Mouse (Mus musculus): ENCODE measurements around the gene Ifnk.

Ifnk gene

DNA sequence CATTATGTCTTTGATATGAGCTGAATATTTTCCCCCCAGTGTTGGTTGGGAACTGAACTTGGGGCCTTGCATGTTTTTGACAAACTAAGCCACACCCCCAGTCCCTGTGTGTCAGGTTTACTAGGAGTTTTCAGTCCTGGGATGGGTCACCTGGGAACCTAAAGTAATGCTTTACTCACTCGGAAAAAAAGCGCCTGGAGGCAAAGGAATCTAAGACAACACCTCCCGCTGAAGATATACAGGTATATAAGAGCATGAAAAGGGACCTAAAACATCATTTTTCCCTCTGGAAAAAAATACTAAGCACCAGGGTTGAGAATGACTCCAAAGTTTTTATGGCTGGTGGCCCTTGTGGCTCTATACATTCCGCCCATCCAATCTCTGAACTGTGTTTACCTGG lies at the start of gene Ifnk:
Gene Ifnk, plus strand, starts transcription at position 301 of the 400 bp plus-strand sequence.
- CTCF ChIA-PET = no interaction called here

DNA sequence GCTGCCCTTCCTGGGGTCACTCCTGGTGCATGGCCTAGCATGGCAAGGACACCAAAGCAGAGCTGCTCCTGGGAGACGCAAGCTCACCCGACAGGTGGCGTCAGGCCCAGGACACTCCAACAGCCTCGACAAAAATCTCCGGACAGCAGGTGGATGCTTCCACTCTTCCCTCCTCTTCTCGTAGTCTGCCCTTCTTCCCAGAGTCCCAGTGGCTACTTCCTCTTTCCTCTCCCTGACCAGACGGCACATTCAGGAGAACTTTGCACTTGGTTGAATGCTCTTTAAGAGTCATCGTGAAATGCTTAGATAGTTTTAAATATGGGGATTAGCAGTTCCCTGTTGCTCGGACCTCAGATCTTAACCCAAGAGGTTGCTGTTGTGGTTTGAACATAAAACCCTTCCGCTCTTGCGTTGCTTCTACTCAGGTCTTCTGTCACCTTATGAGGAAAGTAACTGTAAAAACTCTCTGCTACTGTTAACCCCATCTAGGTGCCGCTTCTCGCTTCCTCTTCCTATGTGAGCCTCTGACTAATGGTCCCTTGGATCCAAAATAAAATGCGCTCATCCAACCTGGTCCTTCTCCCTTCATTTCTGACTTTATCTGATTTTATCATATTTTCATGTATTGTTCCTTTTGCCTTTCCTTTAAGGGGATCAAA lies 46.6 kb upstream of the Ifnk start:
- CTCF ChIA-PET = no interaction called here

DNA sequence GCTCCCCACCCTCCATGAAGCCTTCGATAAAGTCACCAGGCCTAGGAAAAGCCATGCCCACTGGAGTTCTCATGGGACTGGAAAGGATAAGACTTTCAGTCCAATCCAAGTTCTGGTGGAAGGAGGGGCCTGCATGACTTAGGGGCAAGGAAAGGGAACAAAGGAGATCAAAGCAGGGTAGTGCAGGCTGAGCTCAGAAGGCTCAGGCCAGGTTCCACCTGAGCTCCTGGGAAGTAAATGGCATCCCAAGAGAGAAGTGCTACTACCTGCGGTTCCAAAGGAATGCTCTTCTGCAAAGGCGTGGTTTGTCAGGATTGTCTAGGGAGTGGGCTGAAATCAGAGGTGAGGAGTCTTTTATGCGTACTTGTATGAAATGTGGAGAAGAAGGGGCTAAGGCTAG lies 39.4 kb upstream of the Ifnk start:
- CTCF ChIA-PET = no interaction called here

DNA sequence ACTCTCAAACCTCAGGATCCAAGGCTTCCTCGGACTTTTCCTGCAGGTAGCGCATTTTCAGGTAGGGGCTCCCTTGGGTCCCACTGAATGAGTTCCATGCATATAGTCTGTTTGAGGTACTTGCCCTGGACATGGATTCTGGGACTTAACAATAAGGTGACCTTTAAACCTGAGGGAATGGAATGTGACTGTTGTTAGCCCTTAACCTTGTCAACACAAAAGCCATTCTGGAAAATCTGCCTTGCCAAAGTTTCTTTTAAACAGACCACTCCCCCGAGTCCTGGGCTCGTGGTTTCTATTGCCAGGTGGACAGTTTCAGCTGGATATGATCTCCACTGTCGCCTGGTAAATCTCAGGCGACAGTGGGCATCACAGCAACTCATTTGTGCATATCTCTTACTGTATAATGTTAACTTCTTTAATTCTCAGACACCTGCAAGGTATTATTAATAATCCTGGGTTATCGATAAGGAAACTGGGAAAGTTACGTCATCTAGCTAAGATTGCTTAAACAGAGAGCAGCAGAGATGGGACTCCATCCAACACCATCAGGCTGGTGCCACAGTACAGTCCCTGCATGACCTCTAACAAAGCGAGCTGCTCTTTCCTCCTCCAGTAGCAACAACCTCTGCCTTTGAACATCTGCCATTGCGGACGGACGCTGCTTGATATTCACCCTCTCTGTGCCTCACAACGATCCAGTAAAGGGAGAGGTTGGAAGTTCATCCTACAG lies 38.2 kb upstream of the Ifnk start:
- CTCF ChIA-PET = no interaction called here

DNA sequence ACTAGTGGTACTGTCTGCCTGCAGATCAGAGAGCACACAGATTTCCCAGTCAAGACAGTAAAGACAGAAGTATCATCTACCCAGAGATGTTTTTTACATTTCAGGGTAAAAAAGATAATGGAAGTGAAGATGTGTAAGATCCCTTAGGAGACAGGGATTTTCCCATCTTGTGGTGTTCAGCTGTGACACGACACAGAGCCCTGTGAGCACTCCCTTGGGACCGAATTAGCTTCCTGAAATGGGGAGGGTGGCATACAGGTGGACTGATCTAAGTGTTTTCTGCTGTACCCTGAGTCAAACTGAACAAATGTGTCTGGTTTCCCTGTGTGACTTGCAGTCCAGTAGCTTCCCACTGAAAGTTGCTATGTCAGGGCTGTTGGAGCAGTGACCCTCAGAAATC lies 36.9 kb upstream of the Ifnk start:
- CTCF ChIA-PET = no interaction called here

DNA sequence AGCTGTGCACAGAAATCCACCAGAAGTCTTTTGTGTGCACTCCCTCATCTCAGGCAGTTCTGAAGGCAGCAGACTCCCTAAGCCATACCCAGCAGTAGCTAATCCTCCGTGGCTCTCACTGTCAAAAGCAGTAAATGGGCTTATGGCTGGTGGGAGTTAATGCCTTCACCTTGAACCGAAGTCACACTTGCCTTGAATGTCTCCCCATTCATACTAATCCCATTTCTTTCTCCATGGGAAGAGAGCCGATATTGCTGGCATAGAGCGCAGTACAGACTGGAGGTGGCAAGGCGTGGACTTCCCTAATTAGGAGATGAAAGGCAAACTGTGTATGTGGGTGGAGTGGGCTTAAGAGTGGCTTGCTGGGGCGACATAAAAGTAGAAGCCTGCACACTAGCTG lies 35.9 kb upstream of the Ifnk start:
- CTCF ChIA-PET = interaction anchor here (1.1 kb wide), 1 partner anchor 341 kb away, joined by 3 read pairs; no protein-coding TSS in a partner anchor

DNA sequence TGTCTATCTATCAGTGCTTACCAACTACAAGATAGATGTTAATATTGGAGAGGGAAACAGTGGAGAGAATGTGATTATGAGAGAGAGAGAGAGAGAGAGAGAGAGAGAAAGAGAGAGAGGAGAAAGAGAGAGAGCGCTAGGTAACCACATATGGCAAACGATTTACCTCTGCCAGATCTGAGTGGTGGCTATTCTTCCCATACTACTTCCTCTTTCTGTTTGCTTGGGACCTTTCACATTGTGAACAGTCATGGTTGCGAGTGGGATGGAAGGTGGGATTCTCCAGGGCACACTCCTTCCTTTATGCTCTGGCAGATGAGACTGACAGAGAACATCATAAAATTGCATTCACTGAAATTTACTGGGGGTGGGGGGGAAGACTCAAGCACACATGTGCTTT lies 34.7 kb upstream of the Ifnk start:
- CTCF ChIA-PET = no interaction called here

DNA sequence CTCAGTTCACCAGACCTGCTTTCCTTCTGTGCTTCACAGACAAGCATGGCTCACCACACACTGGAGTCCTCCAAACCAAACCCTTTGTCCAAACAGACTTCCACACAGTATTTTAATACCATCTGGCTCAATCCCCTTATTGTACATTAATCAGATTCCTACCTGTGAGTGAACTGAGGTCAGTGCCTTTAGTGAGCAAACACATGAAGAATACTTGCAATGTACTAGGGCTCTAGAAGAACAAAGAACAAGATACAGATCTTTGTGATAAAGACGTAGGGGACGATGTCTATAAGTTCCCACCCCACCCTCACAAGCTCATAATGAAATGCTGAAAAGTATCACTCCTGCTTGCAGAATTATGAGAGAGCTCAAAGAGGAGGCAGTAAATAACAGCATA lies 33.0 kb upstream of the Ifnk start:
- CTCF ChIA-PET = no interaction called here

DNA sequence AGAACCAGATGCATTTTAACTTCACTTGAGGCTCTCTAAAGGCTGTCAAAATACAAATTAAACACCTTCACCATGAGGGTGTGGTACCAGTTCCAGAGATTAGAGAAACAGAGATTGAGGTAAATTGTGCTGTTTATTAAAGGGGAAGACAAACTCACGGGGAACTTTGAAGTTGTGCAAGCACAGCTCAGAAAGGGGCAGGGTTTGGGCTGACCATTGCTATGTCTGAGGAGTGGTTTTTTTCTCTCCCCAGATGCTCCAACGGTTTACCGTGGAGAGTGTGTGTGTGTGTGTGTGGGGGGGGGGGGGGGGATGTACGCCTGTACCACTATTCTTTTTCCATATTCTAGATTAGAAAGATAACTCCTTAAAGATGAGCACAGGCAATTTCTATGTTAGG lies 31.7 kb upstream of the Ifnk start:
- CTCF ChIA-PET = no interaction called here

DNA sequence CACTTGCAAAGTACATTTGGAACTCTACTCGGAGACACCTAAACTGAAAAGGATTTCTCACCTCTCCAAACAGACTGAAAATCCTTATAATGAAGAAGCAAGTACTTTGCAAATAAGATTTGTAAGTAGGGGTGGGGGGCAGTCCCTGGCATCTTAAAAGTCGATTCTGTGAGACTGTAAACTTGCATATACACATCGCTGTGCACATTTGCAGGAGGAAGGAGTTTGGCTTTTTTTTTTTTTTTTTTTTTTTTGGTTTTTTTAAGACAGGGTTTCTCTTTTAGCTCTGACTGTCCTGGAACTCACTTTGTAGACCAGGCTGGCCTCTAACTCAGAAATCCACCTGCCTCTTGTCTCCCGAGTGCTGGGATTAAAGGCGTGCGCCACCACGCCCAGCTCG lies 31.3 kb upstream of the Ifnk start:
- CTCF ChIA-PET = no interaction called here

DNA sequence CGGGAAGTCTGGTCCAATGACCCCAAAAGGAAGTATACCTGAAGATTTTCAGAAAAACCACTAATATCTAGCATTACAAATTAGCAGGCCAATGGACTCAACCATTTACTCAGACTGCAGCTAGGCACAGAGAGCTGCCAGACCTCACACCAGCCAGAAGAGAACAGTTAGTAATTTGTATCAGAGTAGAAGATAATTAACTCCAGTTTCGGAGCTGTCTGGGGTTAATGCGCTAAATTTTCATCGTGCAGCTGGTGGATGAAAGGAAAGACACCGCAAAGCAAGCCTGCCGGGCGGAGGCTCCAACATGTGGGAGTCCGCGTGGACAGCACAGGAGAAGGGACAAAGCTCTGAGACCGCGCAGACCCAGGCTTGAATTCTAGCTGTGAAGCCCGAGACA lies 30.8 kb upstream of the Ifnk start:
- CTCF ChIA-PET = interaction anchor here (0.5 kb wide), 1 partner anchor 77 kb away, joined by 8 read pairs; no protein-coding TSS in a partner anchor

DNA sequence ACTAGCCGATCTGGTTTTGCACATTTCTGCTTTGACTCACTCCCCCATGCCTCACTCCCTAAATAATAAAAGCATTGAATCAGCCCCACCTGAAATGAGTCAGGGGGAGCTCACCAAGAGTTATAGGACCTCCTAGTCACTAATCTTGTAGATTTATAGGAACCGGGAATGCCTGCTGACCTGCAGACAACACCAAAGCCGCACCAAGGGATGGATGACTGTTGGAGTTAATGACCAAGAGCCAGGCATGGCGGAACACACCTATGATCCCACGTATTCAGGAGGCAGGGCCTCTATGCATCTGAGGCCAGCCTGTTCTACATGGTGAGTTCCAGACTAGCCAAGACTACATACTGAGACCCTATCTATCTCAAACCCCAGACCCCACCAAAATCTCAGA lies 28.8 kb upstream of the Ifnk start:
- CTCF ChIA-PET = interaction anchor here (0.6 kb wide), 1 partner anchor 10 kb away, joined by 5 read pairs; no protein-coding TSS in a partner anchor

DNA sequence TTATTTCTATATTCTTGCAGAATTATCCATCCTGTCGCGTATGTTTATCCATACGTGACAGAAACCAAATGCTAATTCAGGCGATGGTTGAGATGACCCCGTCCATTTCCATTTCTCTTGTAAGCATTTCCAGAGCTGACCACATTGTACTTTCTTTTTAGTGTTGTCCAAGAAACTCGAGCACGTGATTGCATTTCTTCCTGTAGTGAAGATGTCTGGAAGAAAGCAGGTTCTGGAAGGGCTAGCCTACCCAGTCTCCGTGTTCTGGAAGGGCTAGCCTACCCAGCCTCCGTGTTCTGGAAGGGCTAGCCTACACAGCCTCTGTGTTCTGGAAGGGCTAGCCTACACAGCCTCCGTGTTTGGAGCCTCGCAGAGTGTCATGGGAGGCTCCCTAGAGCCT lies 27.8 kb upstream of the Ifnk start:
- CTCF ChIA-PET = interaction anchor here (0.8 kb wide), 2 partner anchors 13 to 30 kb away, joined by 3 read pairs; no protein-coding TSS in a partner anchor

DNA sequence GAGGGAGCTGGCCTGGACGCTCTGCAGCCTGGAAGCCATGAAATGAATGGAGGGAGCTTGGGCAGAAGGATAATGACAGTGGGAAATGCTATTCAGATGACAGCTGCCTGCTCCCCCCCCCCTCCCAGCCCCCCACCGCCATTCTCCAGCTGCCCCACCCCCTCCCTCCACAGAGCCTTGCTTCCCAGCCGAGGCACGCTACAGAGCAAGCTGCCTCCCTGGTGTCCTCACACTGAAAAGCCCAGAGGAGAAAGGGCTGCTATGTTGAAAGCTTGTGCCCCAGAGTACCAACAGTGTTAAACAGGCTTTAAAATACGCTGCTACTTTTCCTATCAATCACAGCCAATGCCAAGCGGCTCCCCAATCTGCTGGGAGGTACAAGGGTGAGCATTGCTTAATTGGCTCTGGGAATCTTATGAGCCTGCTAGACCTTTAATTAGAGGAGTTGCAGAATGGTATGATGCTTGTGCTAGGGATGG lies 26.5 kb upstream of the Ifnk start:
- CTCF ChIA-PET = no interaction called here

DNA sequence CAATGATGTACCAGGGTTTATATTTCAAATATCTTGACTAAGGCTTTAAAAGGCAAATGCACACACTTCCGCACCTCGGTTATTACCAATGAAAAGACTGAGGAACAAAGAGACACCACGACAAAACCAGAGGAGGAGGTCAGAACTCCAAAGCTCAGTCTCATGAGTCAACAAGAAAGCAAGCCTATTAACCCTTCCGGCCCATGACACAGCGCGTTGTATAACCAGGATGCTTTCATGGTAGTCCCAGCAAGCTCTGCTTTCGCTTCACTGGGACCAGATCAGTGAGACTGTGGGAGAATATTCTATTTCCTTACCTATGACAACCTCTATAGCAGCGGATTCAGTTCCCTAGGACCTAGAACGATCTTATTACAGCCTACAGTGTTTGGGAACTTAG lies 25.1 kb upstream of the Ifnk start:
- CTCF ChIA-PET = no interaction called here

DNA sequence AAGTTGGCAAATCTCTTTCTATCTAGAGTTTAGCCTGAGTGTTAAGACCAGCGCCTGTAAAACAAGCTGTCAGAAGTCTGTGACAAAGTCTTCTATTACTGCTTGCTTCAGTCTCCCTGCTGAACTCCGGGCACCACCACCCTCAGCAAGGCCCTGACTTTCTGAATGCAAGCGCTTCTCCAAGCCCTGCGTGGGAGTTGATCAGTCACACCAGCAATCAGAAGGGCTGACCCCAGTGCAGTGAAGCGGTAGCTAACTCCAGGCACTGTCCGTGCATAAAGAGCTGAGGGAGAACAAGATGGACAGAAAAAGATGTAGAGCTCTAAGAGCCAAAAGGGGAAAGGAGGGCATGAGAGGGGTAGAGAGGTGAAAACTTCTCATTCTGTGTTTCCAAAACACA lies 24.1 kb upstream of the Ifnk start:
- CTCF ChIA-PET = no interaction called here

DNA sequence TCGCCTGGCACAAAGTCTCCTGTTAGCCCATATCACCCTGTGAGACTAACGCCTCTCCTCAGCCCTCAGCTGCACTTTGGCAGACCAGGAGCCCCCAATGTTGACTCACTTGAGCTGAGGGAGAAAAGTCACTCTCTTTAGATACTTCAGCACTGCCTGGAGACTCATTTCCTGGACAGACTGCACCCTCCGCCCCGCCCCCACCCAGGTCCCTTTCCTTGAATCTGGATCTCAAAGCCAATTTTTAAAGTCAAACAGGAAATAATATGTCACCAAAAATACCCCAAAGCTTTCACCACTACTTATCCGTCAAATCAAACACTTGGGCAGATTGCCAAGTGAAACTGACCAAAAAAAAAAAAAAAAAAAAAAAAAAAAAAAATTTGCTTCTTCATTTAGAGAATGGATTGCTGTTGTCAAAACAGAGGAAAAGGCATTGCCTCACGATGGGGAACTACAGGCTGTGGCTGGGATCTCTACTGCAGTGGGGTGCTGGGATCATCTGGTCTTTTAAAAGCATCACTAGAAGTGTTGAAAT lies 21.4 kb upstream of the Ifnk start:
- CTCF ChIA-PET = interaction anchor here (0.5 kb wide), 1 partner anchor 19 kb away, joined by 9 read pairs; no protein-coding TSS in a partner anchor

DNA sequence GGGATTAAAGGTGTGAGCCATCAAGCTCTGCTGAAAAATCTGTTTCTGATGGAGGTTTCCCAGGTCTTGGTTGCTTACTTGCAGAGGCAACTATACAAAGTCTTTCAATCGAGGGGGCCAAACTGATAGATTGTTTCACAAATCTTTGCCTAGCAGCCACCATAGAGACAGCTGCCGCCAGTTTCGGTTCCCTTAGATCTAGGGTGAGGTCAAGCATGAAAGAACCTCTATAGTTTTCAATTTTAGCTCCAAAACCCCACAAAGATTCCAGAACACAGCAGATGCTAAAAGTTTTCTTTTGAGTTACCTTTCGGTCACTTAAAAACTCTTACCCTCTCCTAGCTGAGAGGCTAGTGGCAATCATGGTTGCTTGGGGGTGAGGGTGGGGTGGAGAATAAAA lies 20.3 kb upstream of the Ifnk start:
- CTCF ChIA-PET = no interaction called here

DNA sequence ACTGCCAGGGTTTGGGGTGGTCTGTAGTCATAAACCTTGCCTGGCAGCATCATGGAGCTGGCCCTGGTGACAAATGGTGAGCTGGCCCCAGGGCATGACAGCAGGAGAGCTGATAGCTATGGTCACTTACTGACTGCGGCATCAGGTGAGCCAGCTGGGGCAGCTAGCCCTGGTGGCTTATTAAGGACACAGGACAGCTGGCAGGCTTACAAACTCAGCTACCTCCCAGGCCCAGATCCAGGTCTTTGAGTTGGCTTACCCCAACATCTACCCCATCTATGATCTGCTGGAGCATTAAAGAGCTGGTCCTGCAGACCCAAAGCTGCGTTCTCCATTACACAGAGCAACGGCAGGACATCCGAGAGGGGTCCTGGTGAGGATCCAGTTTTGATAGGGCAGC lies 18.4 kb upstream of the Ifnk start:
- CTCF ChIA-PET = interaction anchor here (0.6 kb wide), 1 partner anchor 10 kb away, joined by 5 read pairs; no protein-coding TSS in a partner anchor

DNA sequence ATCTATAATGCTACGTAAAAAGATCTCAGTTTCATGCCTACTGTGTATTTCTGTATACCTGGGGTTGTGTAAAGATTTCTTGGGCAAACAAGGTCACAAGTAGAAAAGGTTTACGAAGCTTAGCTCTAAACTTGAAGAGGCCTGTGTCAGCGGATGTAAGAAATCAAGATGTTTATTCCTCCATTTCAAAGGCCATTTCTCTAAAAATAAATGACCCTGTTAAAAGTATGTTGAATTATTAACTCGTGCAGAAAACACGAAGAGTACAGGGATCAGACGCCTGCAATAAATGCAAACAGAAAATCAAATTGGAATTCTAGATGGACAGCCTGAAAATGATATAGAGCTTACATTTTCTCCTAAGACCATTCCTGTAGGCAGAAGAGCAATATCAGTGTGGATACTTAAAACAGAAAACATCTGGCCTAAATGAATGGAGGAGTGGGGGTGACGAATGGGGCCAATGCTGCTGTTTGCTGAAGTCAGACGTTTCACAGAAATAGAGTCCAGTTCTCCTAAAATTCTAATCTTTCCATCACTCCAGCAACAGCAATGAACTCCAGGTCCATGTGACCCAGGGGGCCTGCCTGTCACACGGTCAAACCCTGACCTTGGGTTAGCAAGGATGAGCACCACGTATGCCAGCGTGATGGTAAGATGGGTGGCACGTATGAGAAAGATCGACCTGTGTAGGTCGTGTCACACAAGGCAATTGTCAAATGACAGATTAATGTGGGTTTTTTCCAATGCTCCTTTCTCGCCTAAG lies 16.8 kb upstream of the Ifnk start:
- CTCF ChIA-PET = no interaction called here

DNA sequence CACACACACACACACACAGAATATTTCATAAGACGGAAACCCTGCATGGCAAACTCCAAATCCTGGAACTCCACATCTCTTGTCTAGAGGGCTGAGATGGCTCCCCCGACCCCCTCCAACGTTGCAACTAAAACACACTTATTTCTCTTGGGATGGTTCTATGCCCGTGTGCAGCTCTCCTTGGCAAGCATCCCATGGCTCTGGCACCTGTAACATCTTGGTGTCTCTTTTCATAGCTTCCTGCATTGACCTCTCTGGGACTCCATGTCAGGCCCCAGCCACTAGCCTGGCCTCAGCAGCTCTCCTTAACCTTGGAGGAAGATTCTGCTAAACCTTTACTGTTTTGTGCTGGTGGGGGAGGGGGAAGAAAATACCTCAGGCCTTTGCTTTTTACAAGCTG lies 16.1 kb upstream of the Ifnk start:
- CTCF ChIA-PET = no interaction called here

DNA sequence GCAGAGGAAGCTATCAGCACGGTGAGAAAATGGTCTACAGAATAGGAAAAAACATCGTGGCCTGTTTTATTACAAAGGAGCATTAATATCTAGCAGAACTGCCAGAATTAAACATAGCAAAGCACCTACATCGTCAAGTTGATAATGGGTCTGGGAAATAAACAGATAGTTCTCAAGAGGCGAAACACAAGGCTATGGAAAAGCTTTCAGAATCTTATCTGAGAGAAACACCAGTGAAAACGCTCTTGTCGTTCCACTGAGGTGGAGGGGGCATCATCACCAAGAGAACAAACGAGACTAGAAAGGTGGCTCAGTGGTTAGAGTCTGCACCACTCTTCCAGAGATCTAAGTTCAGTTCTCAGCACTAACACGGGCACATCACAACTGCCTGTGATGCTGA lies 14.9 kb upstream of the Ifnk start:
- CTCF ChIA-PET = no interaction called here

Measured in spleen, embryonic (tissue).